Mouse (Mus musculus) brain, embryonic 14.5 days (tissue): Measurements from ENCODE around the gene Fndc9. TPM values are rescaled to one million over a fixed set of nuclear protein-coding genes. Genes with fewer than 3 reads are reported as not detected.

Experiments
- DNase-seq: peaks from one replicate; pipeline ENCODE4 v3.0.0-alpha.2; 2011; ENCODE audit warnings: low read depth
- CTCF ChIP-seq: fragments of 200-500 bp; IDR thresholded peaks from 2 replicates; pipeline ENCODE4 v1.5.1; 2012; ENCODE audit warnings: inconsistent platforms, mild to moderate bottlenecking, moderate library complexity, borderline replicate concordance; ENCODE audit not compliant: insufficient read depth, insufficient read length; ENCODE audit errors: extremely low read depth
- POLR2A ChIP-seq: fragments of 200-500 bp; IDR thresholded peaks from 2 replicates; pipeline ENCODE4 v1.6.1; 2012; ENCODE audit warnings: mild to moderate bottlenecking, inconsistent platforms, borderline replicate concordance; ENCODE audit not compliant: poor library complexity, insufficient read depth, insufficient read length, severe bottlenecking; ENCODE audit errors: extremely low read depth
- polyA plus RNA-seq: library from polyadenylated mRNA; depleted of rRNA; stranded (reverse); fragments of >200 nt; gene quantifications from 2 replicates; pipeline ENCODE4 v1.2.3, GENCODE M21; 2012

The Fndc9 gene
- polyA plus RNA-seq, 1 experiment: 2.6 TPM

GRCm38 (mm10) chr11:46215354-46215753 is 20.0 kb upstream of the Fndc9 start:
- TF ChIP-seq POLR2A: no peak
- peak; percentile 93 for TF ChIP-seq CTCF
- DNase-seq: peak; percentile 96

GRCm38 (mm10) chr11:46216669-46217068 is 18.7 kb upstream of the Fndc9 start:
- peak; percentile 29 for DNase-seq
- TF ChIP-seq CTCF (peak; percentile 53; the same call in 1 of the 2 replicates), POLR2A (no peak)

GRCm38 (mm10) chr11:46217686-46218085 is 17.6 kb upstream of the Fndc9 start:
- no peak for DNase-seq
- TF ChIP-seq CTCF (no peak), POLR2A (no peak)

GRCm38 (mm10) chr11:46218584-46218983 is 16.7 kb upstream of the Fndc9 start:
- TF ChIP-seq POLR2A (no peak), CTCF (no peak)
- DNase-seq: peak; percentile 92

- TF ChIP-seq CTCF (no peak), POLR2A (no peak)
Measured at GRCm38 (mm10) chr11:46219380-46219779, 16.0 kb upstream of the Fndc9 start.

GRCm38 (mm10) chr11:46220211-46220610 is 15.1 kb upstream of the Fndc9 start:
- TF ChIP-seq POLR2A (no peak), CTCF (no peak)
- peak; percentile 57 for DNase-seq

More at GRCm38 (mm10) chr11:46219380-46219779, 16.0 kb upstream of the Fndc9 start:
- DNase-seq: no peak

- TF ChIP-seq CTCF (peak; percentile 31; the same call in 1 of the 2 replicates), POLR2A (no peak)
- DNase-seq: no peak
Measured at GRCm38 (mm10) chr11:46223575-46223974, 11.8 kb upstream of the Fndc9 start.

- no peak for TF ChIP-seq CTCF
- no peak for DNase-seq
Measured at GRCm38 (mm10) chr11:46225345-46225744, 10.0 kb upstream of the Fndc9 start.

GRCm38 (mm10) chr11:46230184-46230583 is 5.1 kb upstream of the Fndc9 start:
- TF ChIP-seq POLR2A (no peak), CTCF (no peak)
- no peak for DNase-seq

GRCm38 (mm10) chr11:46232803-46233202 is 2.5 kb upstream of the Fndc9 start:
- no peak for DNase-seq
- TF ChIP-seq POLR2A (no peak), CTCF (no peak)

GRCm38 (mm10) chr11:46233966-46234365 is 1.4 kb upstream of the Fndc9 start:
- DNase-seq: peak; percentile 81
- TF ChIP-seq POLR2A (no peak), CTCF (no peak)

- peak; percentile 52; the same call in 1 of the 2 replicates for TF ChIP-seq CTCF
- TF ChIP-seq POLR2A: no peak
Measured at GRCm38 (mm10) chr11:46236976-46237375, 1.6 kb downstream of the Fndc9 start.

More at GRCm38 (mm10) chr11:46236976-46237375, 1.6 kb downstream of the Fndc9 start:
- peak; percentile 70 for DNase-seq
